Mouse (Mus musculus) kidney, adult 2 months (tissue): ENCODE results near the gene Slc25a38.

Experiments
- CTCF ChIP-seq: fragments of 200-500 bp; conservative IDR thresholded peaks from 2 replicates; pipeline ENCODE4 v1.5.1; 2011; ENCODE audit warnings: low read depth, mild to moderate bottlenecking, control low read depth, low read length, moderate library complexity, mixed read lengths; ENCODE audit not compliant: insufficient read depth, insufficient read length
- POLR2A ChIP-seq: fragments of 200-500 bp; IDR thresholded peaks from one replicate; pipeline ENCODE4 v1.6.1; 2011; ENCODE audit warnings: low read depth, low read length, control low read depth

DNA sequence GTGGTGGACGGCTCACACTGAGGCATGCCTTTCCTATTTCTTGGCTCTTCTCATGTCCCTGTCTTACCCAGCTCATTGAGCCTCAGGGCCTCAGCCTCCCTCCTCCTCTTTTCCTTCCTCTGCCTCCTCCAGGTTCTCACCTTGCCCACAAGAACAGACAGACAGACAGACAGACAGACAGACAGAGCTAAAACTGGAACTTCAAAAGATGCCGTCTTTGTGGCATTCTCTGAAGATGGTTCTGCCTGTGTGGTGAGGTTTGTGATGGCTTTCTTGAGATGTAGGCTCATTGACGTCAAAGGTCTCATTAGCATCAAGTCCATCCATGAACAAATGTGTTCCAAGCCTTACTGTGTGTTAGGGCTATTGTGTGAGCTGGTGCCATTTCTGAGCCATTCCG is 27.5 kb upstream of the Slc25a38 start:
- TF ChIP-seq POLR2A: no peak
- TF ChIP-seq CTCF: no peak
